Mouse (Mus musculus) kidney, adult 8-10 months (tissue): ENCODE measurements around the gene Prl8a8.

ENCODE experiments used
- DNase-seq, 2 experiments: peaks; one replicate each; pipeline ENCODE4 v3.0.0; 2022

Prl8a8 gene

DNA sequence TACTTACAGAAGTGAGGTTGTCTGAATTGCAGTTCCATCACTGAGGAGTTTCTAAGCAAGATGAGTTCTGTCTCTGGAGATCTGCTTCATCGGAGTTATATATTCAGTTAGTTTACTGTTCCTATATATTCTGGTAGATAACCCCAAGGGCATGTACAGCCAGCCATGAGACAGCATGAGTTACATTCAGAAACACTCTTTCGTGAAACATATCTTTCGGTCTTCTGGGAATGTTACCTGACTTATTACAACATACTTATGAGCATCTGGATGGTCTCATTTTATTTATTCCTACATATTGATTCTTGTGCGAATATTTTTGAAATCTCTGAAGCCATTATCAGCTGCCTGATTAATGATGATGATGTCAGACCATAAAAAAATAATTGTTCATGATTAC is at the start of gene Prl8a8:
TSS of gene Prl8a8 (minus strand) at position 101 of the 400 bp plus-strand sequence.
- DNase-seq = no peak

DNA sequence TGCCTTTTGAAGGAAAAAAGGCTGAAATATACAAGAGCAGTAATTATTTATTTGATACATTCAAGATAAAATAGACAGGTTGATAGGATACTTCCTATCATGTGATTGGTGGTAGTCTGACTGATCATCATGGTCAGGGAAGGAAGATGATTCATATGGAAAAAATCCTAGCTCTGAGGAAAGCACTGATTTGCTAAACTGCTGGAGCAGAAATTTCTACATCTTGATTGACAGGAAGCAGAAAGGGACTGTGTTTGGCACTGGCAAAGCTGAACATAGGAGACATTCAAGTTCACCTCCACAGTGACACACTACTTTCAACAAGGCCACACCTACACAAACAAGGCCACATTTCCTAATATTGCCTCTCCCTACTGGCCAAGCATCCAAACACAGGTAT is 40.3 kb upstream of the Prl8a8 start:
- no peak for DNase-seq

DNA sequence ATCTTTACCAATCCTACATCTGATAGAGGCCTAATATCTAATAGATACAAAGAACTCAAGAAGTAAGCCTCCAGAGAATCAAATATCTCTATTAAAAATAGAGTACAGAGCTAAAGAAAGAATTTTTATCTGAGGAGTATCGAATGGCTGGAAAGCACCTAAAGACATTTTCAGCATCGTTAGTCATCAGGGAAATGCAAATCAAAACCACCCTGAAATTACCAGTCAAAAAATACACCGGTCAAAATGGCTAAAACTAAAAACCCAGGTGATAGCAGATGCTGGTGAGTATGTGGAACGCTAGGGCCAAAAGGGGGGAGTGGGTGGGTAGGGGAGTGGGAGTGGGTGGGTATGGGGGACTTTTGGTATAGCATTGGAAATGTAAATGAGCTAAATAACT is 10.1 kb upstream of the Prl8a8 start:
- DNase-seq = no peak

GRCm38 (mm10) chr13:27507645-27508044 is 5.4 kb downstream of the Prl8a8 start:
- DNase-seq = no peak
